Mouse (Mus musculus) embryo, embryonic 10 days (tissue): ENCODE data around the gene Spata31d1d.
"Not testable (repeated sequence)": the region's sequence is repeated elsewhere in the genome, so short reads cannot be mapped to it uniquely, and the experiment has no call there.

Experiments used
- DNase-seq: peaks from one replicate; pipeline ENCODE4 v3.0.0-alpha.2; 2015; ENCODE audit warnings: low spot score

Gene Spata31d1d

GRCm38 (mm10) chr13:59728378-59729093 lies 3.0 kb downstream of the Spata31d1d start:
- DNase-seq, result peak; percentile 93

- DNase-seq, result no peak
These were observed 5.2 kb downstream of the Spata31d1d start for GRCm38 (mm10) chr13:59726139-59726867.

GRCm38 (mm10) chr13:59722089-59722488 lies 9.5 kb downstream of the Spata31d1d start:
- not testable (repeated sequence) for DNase-seq

GRCm38 (mm10) chr13:59719475-59719874 lies 12.1 kb downstream of the Spata31d1d start:
- DNase-seq, result no peak

GRCm38 (mm10) chr13:59718857-59719440 lies 12.6 kb downstream of the Spata31d1d start:
- not testable (repeated sequence) for DNase-seq

GRCm38 (mm10) chr13:59713710-59714109 lies 17.8 kb downstream of the Spata31d1d start:
- DNase-seq, result no peak

- DNase-seq, result not testable (repeated sequence)
These were observed 19.6 kb downstream of the Spata31d1d start, which contains the start of gene Spata31d1b for GRCm38 (mm10) chr13:59711984-59712383. Gene Spata31d1b (plus strand): TSS chr13:59712284.

GRCm38 (mm10) chr13:59710230-59710629 lies 21.3 kb downstream of the Spata31d1d start, which contains the start of gene Spata31d1a:
Gene Spata31d1a (minus strand): TSS chr13:59710330.
- DNase-seq, result no peak

GRCm38 (mm10) chr13:59704562-59704961 lies 27.0 kb downstream of the Spata31d1d start:
- peak; percentile 50 for DNase-seq

- DNase-seq, result no peak
These were observed 28.0 kb downstream of the Spata31d1d start for GRCm38 (mm10) chr13:59703514-59703913.

- DNase-seq, result not testable (repeated sequence)
These were observed 31.4 kb downstream of the Spata31d1d start for GRCm38 (mm10) chr13:59700137-59700536.

- DNase-seq, result no peak
These were observed 32.4 kb downstream of the Spata31d1d start for GRCm38 (mm10) chr13:59699131-59699530.

GRCm38 (mm10) chr13:59695781-59696180 lies 35.8 kb downstream of the Spata31d1d start:
- DNase-seq, result no peak

- no peak for DNase-seq
These were observed 37.5 kb downstream of the Spata31d1d start, which contains the start of gene 4921517D22Rik for GRCm38 (mm10) chr13:59694008-59694407. Gene 4921517D22Rik (minus strand): TSS chr13:59694108.

GRCm38 (mm10) chr13:59691478-59691877 lies 40.1 kb downstream of the Spata31d1d start:
- peak; percentile 88 for DNase-seq

GRCm38 (mm10) chr13:59690576-59690975 lies 41.0 kb downstream of the Spata31d1d start:
- DNase-seq, result no peak

GRCm38 (mm10) chr13:59689843-59690242 lies 41.7 kb downstream of the Spata31d1d start:
- no peak for DNase-seq

- no peak for DNase-seq
These were observed 42.2 kb downstream of the Spata31d1d start for GRCm38 (mm10) chr13:59689313-59689712.

GRCm38 (mm10) chr13:59688338-59688770 lies 43.2 kb downstream of the Spata31d1d start:
- DNase-seq, result no peak

- DNase-seq, result no peak
These were observed 46.3 kb downstream of the Spata31d1d start for GRCm38 (mm10) chr13:59685236-59685635.

- DNase-seq, result peak; percentile 75
These were observed 48.9 kb downstream of the Spata31d1d start for GRCm38 (mm10) chr13:59682629-59683028.

- no peak for DNase-seq
These were observed 51.6 kb downstream of the Spata31d1d start for GRCm38 (mm10) chr13:59679908-59680307.
